Mouse (Mus musculus) left cerebral cortex, adult 2 months (tissue): ENCODE results near the gene Strip2. TPM values are rescaled to one million over a fixed set of nuclear protein-coding genes. Genes with fewer than 3 reads are reported as not detected.

Source experiments
- DNase-seq, 2 experiments: peaks; one replicate each; pipeline ENCODE4 v3.0.0; 2021 to 2022; ENCODE audit warnings: low spot score in 2 of 2, mixed read lengths in 1 of 2; ENCODE audit errors: extremely low spot score in 1 of 2
- H3K27ac ChIP-seq: fragments of 200-600 bp; 2 replicates; pipeline ENCODE4 v1.8.1; 2022
- H3K4me3 ChIP-seq: fragments of 200-600 bp; 2 replicates; pipeline ENCODE4 v1.8.1; 2022
- CTCF ChIP-seq: fragments of 200-600 bp; IDR thresholded peaks from 2 replicates; pipeline ENCODE4 v1.8.1; 2022; ENCODE audit warnings: antibody characterized with exemption, mild to moderate bottlenecking, moderate library complexity
- intact Hi-C: fragments of 180-260 bp; cut with DNase I; formaldehyde crosslinking; loops from one replicate; pipeline ENCODE4 v1.15.1; 2025
- microRNA-seq, 2 experiments: library from miRNA; unstranded; fragments of <30 nt; microRNA quantifications; one replicate each; pipeline ENCODE4 v1.2.0; 2021
- total RNA-seq, 2 experiments: library from RNA; stranded (reverse); gene quantifications; 2 replicates each; pipeline ENCODE4 v1.2.3; 2021

Strip2 gene
- total RNA-seq, 2 experiments from 2014 or later, result 17.0 to 24.1 TPM

- intact Hi-C loops, result no loop called here
- no peak; the same call in 1 of the 2 replicates for TF ChIP-seq CTCF
These were observed 65.0 kb downstream of the Strip2 start for GRCm38 (mm10) chr6:29981797-29982196.

GRCm38 (mm10) chr6:29985058-29985498 lies 68.3 kb downstream of the Strip2 start:
- no peak for TF ChIP-seq CTCF
- DNase-seq, result peak; percentile 32 to 45
- intact Hi-C loops, result no loop called here
- Histone ChIP-seq H3K4me3 (peak overlapping the region; percentile 58), H3K27ac (no peak overlapping the region)

More at GRCm38 (mm10) chr6:29981797-29982196, 65.0 kb downstream of the Strip2 start:
- no peak overlapping the region for H3K27ac ChIP-seq
- no peak overlapping the region for H3K4me3 ChIP-seq
- DNase-seq, result no peak

DNA sequence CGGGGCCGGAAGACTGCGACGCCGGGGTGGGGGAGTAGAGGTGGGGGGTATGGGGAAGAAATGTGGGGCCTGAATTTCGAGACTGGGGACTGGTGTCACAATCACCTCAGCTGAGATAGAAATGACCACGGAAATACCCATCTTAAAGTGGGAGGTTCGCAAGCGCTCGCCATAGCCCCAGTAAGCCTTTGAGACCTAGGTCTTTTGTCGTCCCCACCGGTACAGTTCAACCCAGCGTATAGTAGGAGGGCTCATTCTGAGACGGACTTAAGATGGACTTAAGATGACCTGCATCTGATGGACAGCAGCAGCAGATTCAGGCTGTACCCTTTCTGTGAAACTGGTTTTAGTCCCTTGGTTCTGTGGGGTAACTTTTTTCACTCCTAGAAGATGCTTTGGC lies 68.7 kb downstream of the Strip2 start:
- Histone ChIP-seq H3K4me3 (peak overlapping the region; percentile 58), H3K27ac (no peak overlapping the region)
- TF ChIP-seq CTCF, result no peak
- intact Hi-C loops, result no loop called here
- no peak for DNase-seq

GRCm38 (mm10) chr6:29985986-29986385 lies 69.2 kb downstream of the Strip2 start:
- H3K4me3 ChIP-seq, result no peak overlapping the region
- no peak overlapping the region for H3K27ac ChIP-seq
- no peak for DNase-seq
- no peak for TF ChIP-seq CTCF
- intact Hi-C loops, result no loop called here

DNA sequence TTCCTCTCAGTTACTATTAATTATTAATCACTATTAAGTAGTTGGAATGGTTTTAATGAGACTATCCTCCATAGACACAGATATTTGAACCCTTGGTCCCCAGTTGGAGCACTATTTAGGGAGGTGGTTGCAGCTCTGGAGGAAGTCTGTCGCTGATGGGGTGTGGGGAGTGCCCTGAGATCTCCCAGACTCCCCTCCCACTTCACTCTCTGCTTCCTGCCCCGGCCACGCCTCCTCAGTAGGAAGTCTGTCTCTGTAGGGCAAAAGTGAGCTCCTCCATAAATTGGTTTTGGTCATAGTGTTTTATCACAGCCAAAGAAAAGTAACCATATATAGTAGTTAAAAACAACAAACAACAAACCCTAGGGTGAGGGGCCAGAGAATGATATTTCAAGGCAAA lies 70.4 kb downstream of the Strip2 start:
- intact Hi-C loops, result no loop called here
- no peak overlapping the region for H3K4me3 ChIP-seq
- TF ChIP-seq CTCF, result no peak
- no peak for DNase-seq
- H3K27ac ChIP-seq, result no peak overlapping the region

DNA sequence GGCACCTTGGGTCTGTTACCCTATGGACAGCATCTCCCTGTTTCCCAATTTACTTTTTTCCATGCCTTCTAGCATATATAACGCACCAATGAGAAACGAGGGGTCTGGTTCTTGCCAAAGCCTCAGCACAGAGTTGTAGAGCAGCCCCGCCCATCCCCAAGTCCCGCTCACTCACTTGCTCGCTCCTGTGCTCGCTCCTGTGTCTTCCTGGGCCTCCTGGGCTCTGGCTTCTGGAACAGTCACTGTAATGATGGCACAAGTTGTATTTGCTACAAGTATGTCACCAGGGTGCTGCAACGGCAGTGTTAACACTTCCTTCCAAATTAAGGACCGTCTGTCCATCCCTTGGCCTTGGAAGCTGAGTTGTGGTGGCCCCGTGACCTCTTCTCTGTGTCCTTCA lies 81.3 kb downstream of the Strip2 start:
- peak; percentile 14; the same call in 1 of the 2 replicates for TF ChIP-seq CTCF
- DNase-seq, result no peak
- no peak overlapping the region for H3K27ac ChIP-seq
- no peak overlapping the region for H3K4me3 ChIP-seq
- intact Hi-C loops, result no loop called here

DNA sequence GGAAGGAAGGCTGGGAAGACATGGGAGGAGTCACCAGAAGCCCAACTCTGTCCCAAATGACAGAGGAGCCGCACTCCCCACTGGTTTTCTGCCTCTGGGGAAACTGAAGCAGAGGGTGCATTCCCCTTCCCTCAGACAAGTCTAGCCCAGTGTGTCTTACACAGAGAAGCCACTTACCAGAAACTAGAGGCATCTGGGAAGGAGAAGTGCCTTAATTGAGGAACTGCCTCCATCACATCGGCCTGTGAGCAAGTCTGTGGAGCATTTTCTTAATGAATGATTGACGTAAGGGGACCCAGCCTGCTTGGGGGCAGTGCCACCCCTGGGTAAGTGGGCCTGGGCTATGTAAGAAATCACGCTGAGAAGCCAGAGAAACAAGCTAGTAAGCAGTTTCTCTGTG lies 82.0 kb downstream of the Strip2 start:
- intact Hi-C loops, result no loop called here
- no peak for TF ChIP-seq CTCF
- Histone ChIP-seq H3K27ac (no peak overlapping the region), H3K4me3 (no peak overlapping the region)
- DNase-seq, result no peak

DNA sequence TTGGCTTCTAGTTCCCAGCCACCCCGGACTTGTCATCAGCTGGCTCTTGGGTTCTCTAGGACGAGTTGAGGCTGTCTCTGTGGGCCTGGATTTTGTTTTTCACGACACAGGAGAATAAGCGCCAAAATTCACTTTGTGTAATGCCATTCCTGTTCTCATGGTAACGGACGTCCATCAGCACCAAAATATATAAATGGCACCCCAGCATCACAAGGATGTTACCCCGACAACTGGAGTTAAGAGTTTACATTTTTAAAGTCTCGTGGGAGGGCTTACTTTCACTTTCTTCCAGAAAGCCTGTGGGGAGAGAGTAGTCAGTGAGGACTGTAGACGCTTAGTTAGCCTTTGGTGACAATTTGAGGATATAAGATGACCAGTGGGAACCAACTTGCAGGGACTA lies 85.8 kb downstream of the Strip2 start:
- intact Hi-C loops, result no loop called here
- no peak overlapping the region for H3K4me3 ChIP-seq
- no peak overlapping the region for H3K27ac ChIP-seq
- no peak for TF ChIP-seq CTCF
- DNase-seq, result no peak

DNA sequence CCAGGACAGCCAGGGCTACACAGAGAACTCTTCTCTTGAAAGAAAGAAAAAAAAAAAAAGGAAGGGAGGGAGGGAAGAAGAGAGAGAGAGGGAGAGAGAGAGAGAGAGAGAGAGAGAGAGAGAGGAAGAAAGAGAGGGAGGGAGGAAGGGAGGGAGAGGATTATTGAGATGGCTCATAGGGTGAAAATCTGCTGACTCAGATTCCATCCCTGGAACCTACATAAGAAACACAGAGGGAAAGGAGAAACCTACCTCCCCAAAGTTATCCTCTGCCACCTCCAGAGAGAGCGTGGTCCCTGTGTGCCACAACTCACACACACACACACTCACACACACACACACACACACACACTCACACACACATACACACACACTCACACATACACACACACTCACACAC lies 89.0 kb downstream of the Strip2 start:
- H3K27ac ChIP-seq, result no peak overlapping the region
- H3K4me3 ChIP-seq, result no peak overlapping the region
- intact Hi-C loops, result no loop called here
- no peak for DNase-seq
- no peak for TF ChIP-seq CTCF

- DNase-seq, result no peak
- intact Hi-C loops, result no loop called here
- no peak overlapping the region for H3K4me3 ChIP-seq
- no peak for TF ChIP-seq CTCF
- no peak overlapping the region for H3K27ac ChIP-seq
These were observed 92.4 kb downstream of the Strip2 start for GRCm38 (mm10) chr6:30009204-30009603.

Small RNAs within 50 kb of the gene (microRNA-seq; reads per million reads assigned to microRNA genes)
- gene Gm23049, result 0 reads per million in 2 experiments

Other genes starting within 250 kb of the Strip2 start
- gene Tspan33, start 222.8 kb upstream of the Strip2 start, total RNA-seq, result 10 to 100 TPM; 27.5 to 28.2 TPM
- gene Smo, start 181.5 kb upstream of the Strip2 start, total RNA-seq, result 1 to 10 TPM; 9.0 to 9.2 TPM
- gene Ahcyl2, start 149.0 kb upstream of the Strip2 start, total RNA-seq, result 100 to 1,000 TPM; 137 to 141 TPM
- gene Nrf1, start 131.0 kb downstream of the Strip2 start, total RNA-seq, result 10 to 100 TPM; 21.7 to 24.2 TPM